Mouse (Mus musculus): Measurements from ENCODE around the gene Ctdnep1. TPM values are rescaled to one million over a fixed set of nuclear protein-coding genes. Genes with fewer than 3 reads are reported as not detected.
A peak's percentile ranks its signal among the peaks of the same experiment; 100 is the strongest.

Gene Ctdnep1
- polyA plus RNA-seq, 1 experiment from 2014 or later: 174 TPM

DNA sequence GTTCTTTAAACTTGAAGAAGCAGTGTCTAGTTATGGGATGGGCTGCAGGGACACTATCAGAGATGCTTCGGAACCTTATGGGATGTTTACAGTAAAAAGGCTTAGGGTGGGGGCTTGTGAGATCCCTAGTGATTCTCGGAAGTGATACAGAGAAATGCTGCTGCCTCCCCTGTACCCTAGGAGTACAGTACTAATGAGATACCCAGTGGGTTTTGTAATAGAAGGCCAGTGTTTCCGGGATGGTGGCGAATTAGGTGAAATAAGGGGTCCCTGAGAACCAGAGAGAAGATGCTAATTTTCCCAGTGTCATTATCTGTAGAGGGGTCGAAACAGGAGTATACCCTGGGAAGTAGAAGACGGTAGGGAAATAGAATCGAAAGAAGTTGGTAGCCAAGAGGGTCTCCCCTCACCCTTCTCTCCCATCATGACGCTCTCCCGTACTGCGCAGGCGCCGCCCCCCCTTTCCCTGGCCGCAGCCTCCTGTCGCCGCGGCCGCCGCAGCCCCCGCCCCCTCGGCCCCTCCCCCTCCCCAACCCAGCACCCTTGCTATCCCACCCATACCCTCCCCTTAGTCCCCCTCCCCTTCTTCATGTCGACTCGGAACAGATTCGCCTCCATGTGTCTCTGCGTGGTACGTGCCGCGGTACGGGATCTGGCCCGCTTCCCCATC, 42.7 kb downstream of the Ctdnep1 start:
- no peak for ATAC-seq
- H3K27me3 ChIP-seq: no peaks in the 10 kb centered on the region
- no peak for TF ChIP-seq CTCF (IDR thresholded peaks at IDR 0.05)
- in situ Hi-C loops (cut with MboI; ENCODE audit: low pct_unique_long_range_greater_than_20kb): no loop called here
- CTCF ChIA-PET: no interaction called here
- DNase-seq (ENCODE audit: low read depth, low spot score): no peak
- POLR2A ChIA-PET: no interaction called here

DNA sequence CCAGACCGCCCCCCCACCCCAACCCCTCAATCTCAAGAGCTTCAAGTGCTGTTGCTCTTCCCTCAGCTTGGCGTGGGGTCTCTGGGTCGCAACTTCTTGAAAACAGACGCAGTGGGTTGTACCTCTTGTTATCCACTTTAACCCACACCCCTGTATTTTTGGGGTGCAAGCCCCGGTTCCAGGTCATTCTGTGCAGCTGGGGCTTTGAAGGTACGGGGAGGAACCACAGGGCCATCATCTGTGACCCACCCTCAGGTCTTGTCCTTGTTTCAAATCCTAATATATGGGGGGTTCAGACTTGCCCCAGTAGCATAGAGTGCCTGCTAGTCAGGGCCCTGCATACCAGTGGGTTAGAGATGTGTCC, 43.2 kb downstream of the Ctdnep1 start:
- DNase-seq (ENCODE audit: low read depth, low spot score) (no peak), ATAC-seq (no peak)
- POLR2A ChIA-PET: no interaction called here
- TF ChIP-seq CTCF (IDR thresholded peaks at IDR 0.05): no peak
- CTCF ChIA-PET: no interaction called here
- H3K27me3 ChIP-seq: no peaks in the 10 kb centered on the region
- in situ Hi-C loops (cut with MboI; ENCODE audit: low pct_unique_long_range_greater_than_20kb): no loop called here

DNA sequence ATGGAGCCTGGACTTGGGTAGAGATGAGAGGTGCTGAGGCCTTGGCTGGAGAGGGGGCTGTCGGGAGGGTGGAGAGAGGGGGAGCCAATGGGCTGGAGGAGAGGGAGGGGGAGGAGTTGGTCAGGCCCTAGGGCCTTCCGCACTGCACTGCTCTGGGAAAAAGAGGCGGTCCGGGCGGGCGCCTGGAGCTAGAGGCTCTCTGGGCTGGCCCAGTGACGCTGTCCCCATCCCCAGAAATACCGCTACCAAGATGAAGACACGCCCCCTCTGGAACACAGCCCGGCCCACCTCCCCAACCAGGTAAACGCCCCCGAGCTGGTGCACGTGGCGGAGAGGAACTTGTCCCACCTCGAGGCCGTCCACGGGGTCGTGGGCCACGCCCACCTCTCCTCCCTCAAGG, 45.7 kb downstream of the Ctdnep1 start:
- DNase-seq (ENCODE audit: low read depth, low spot score): no peak
- CTCF ChIA-PET: interaction anchor here (0.8 kb wide), 1 partner anchor 44 kb away, joined by 4 read pairs; no protein-coding TSS in a partner anchor
- no peak for ATAC-seq
- POLR2A ChIA-PET: interaction anchor here (1.2 kb wide), 1 partner anchor 11 kb away, joined by 3 read pairs; the partner anchor contains the start of gene Acadvl
- no peak for TF ChIP-seq CTCF (IDR thresholded peaks at IDR 0.05)
- no peaks in the 10 kb centered on the region for H3K27me3 ChIP-seq
- in situ Hi-C loops (cut with MboI; ENCODE audit: low pct_unique_long_range_greater_than_20kb): no loop called here

DNA sequence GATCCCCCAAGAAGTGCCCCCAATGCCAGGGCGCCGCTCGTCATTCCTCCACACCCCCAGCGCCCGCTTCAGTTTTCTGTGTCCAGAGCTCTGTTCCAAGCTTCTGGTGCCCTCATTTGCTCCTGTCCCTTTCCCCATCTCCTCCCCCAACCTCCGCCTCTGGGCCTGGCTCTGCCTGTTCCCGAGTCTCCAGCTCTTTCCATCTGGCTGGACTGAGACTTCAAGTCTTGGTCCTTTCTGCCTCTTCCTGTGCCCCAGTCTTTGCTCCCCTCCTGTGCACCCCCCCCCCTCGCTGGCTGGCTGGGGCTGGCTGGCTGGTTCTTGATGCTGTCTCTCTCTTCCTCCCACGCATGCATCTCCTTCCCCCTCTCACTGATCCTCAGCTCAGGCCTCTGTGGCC, 46.4 kb downstream of the Ctdnep1 start:
- CTCF ChIA-PET: interaction anchor here (0.8 kb wide), 1 partner anchor 43 kb away, joined by 4 read pairs; no protein-coding TSS in a partner anchor
- TF ChIP-seq CTCF (IDR thresholded peaks at IDR 0.05): no peak
- no peak for ATAC-seq
- POLR2A ChIA-PET: interaction anchor here (1.2 kb wide), 1 partner anchor 12 kb away, joined by 3 read pairs; the partner anchor contains the start of gene Acadvl
- H3K27me3 ChIP-seq: no peaks in the 10 kb centered on the region
- DNase-seq (ENCODE audit: low read depth, low spot score): no peak
- in situ Hi-C loops (cut with MboI; ENCODE audit: low pct_unique_long_range_greater_than_20kb): no loop called here

DNA sequence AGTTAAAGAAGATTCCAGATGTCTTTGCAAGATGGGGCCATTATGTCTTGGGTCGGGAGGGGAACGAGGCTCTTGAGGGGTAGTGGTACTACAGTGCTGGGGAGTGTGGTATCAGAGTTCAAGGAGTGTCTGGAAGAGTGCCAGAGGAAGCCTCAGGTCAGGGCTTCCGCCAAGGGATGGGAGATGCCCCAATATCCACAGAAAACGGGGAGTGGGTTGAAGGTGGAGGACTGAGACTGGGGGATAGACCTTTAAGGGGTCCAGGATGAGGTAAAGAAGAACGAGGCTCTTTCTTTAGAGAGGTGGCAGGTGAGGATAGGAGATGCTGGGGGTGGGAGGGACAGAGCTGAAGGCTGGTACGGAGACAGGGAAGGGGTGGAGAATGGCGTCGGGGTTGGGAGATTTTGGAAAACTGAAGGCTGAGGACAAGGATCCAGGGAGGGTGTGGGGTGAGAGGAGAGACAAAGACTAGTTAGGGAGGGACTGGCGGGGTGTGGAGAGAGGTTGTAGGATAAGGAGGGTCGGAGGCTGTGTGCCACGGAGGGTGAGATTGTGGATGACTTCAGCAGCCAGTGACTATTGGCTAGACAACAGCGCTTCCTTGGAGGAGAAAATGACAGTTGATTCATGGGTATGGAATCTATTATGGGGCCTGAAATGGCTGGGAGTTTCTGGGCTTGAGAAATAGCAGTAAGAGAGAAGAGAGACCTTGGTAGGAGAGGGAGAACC, 47.6 kb downstream of the Ctdnep1 start:
- peak; percentile 60 for ATAC-seq
- no peaks in the 10 kb centered on the region for H3K27me3 ChIP-seq
- in situ Hi-C loops (cut with MboI; ENCODE audit: low pct_unique_long_range_greater_than_20kb): no loop called here
- TF ChIP-seq CTCF (IDR thresholded peaks at IDR 0.05): no peak
- ChIA-PET CTCF (no interaction called here), POLR2A (interaction anchor here (1.0 kb wide), 1 partner anchor 32 kb away, joined by 3 read pairs; no protein-coding TSS in a partner anchor)
- DNase-seq (ENCODE audit: low read depth, low spot score): no peak

DNA sequence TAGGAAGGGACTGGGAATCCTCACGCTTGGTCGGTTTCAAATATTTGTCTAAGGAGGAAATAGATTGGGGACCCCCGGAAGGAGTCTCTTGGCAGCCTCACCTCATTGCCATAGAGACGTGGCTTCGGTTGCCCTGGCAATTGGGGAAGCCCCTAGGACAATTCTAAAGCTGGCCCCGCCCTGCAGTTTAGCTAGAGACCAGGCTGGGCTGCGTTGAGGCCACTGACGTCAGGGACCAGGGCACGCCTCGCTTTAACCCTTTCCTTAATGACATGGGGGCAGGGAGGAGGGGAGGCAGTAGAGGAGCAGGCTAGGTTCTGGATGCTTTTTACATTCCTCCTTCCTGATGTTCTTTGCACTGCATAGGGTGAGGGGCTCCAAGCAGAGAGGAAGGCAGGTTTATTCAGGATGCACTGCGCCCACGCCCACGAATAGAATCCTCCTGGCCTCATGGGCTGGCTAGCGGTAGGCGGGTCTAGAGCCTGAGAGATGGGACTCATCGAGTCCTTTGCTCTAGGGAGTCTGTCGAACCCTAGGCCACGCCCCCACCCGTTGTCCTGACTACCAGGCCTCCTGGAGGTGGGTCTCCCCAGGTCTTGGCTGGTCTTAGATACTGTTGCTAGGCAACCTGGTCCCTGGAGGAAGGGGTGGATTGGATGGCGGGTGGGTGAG, 48.3 kb downstream of the Ctdnep1 start:
- peak; percentile 55 for ATAC-seq
- DNase-seq (ENCODE audit: low read depth, low spot score): peak; percentile 85
- POLR2A ChIA-PET: no interaction called here
- CTCF ChIA-PET: no interaction called here
- in situ Hi-C loops (cut with MboI; ENCODE audit: low pct_unique_long_range_greater_than_20kb): no loop called here
- no peaks in the 10 kb centered on the region for H3K27me3 ChIP-seq
- no peak for TF ChIP-seq CTCF (IDR thresholded peaks at IDR 0.05)

DNA sequence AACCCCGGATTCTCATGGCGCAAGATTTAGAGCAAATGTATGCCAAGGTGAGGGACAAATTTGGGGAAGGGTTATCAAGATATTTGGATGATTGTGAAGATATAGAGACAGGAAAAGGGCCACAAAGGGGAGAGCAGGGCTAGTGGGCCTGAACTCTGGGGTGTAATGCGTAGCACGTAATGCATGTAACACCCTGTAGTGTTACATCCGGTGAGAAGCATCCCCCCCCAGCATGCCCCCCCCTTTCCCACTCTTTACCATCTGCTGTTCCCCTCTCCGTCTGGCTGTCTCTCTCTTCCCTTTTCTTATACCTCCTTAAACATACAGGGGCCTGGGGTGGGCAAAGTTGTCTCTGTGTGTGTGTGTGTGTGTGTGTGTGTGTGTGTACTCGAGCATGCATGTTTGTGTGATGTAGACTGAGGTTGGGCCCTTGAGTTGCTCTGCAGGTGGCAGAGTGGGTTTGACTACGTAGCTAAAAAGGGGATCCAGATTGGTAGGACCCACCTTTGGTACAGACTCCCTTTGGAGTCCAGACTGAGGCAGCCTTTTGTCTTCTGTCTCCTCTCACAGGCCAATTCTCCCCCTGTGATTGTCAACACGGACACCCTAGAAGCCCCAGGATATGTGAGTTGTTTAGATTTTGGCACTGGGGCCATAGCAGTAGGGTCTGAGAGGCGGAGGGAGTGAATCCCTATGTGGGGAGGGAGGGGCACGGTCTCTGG, 49.0 kb downstream of the Ctdnep1 start:
- no peak for ATAC-seq
- no peak for TF ChIP-seq CTCF (IDR thresholded peaks at IDR 0.05)
- in situ Hi-C loops (cut with MboI; ENCODE audit: low pct_unique_long_range_greater_than_20kb): no loop called here
- DNase-seq (ENCODE audit: low read depth, low spot score): no peak
- H3K27me3 ChIP-seq: no peaks in the 10 kb centered on the region
- CTCF ChIA-PET: no interaction called here
- POLR2A ChIA-PET: no interaction called here

DNA sequence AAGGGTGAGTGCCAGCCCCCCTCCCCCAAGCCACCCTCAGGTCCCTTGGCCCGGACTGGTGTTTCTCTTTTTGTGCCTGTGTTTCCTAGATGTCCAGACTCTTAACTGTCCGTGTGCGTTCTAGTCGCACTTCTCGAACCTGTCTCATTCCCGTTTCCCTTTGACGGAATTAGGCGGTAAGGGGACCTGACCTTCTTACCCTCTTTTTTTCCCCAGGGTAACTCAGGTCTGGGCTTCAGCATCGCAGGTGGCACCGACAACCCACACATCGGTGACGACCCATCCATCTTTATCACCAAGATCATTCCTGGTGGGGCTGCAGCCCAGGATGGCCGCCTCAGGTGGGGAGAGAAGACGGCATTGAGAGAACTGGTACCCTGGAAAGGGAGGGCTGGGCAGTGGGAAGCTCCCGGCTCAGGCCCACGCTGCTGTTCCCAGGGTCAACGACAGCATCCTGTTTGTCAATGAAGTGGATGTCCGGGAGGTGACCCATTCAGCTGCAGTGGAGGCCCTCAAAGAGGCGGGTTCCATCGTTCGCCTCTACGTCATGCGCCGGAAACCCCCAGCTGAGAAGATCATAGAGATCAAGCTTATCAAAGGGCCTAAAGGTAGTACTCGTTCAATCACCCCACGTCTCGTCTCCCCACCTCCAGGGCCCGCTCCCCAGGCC, 49.8 kb downstream of the Ctdnep1 start:
- ChIA-PET POLR2A (no interaction called here), CTCF (no interaction called here)
- no peak for TF ChIP-seq CTCF (IDR thresholded peaks at IDR 0.05)
- no peak for ATAC-seq
- no peaks in the 10 kb centered on the region for H3K27me3 ChIP-seq
- in situ Hi-C loops (cut with MboI; ENCODE audit: low pct_unique_long_range_greater_than_20kb): no loop called here
- no peak for DNase-seq (ENCODE audit: low read depth, low spot score)

DNA sequence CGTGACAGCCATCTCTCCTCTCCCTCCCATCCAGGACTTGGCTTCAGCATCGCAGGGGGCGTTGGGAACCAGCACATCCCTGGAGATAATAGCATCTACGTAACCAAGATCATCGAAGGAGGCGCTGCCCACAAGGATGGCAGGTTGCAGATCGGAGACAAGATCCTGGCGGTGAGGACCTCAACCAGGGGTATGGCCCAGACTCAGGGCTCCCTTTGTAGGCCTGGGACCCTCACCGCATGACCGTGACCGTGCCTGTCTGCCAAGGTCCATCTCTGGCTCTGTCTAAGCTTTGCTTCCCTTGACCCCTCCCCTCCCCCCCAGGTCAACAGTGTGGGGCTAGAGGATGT, 50.3 kb downstream of the Ctdnep1 start:
- no peak for ATAC-seq
- in situ Hi-C loops (cut with MboI; ENCODE audit: low pct_unique_long_range_greater_than_20kb): no loop called here
- TF ChIP-seq CTCF (IDR thresholded peaks at IDR 0.05): no peak
- DNase-seq (ENCODE audit: low read depth, low spot score): no peak
- CTCF ChIA-PET: no interaction called here
- no peaks in the 10 kb centered on the region for H3K27me3 ChIP-seq
- POLR2A ChIA-PET: no interaction called here

DNA sequence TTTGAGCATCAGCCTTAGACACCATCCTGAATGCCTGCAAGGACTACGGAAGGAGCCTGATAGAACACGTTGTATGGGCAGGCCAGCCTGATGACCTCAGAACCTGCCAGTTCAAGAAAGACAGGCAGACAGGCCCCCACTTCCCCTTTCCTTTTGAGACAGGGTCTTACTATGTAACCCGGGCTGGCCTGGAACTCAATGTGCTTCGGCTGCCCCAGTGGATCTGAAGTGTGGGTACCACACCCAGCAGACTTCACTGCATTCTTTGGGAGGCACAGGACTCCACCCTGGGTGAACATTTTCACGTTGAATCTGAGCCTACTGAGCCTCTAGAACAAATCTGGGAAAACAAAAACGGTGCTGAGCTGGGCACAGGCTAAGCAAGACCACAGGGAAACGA, 57.2 kb downstream of the Ctdnep1 start:
- no peaks in the 10 kb centered on the region for H3K27me3 ChIP-seq
- TF ChIP-seq CTCF (IDR thresholded peaks at IDR 0.05): no peak
- ChIA-PET CTCF (interaction anchor here (1.4 kb wide), 1 partner anchor 16 kb away, joined by 4 read pairs; the partner anchor contains the start of gene Asgr1), POLR2A (no interaction called here)
- DNase-seq (ENCODE audit: low read depth, low spot score): no peak
- in situ Hi-C loops (cut with MboI; ENCODE audit: low pct_unique_long_range_greater_than_20kb): no loop called here
- ATAC-seq: peak; percentile 42

All from Patski (cell line).